Mouse (Mus musculus): ENCODE measurements at regions not wholly inside any gene's neighbourhood (a gene's known extent, or its start where the extent isn't known, plus 50 kb on each side); places are given as distances from the start of the nearest gene placed in this dataset.
A peak's percentile ranks its signal among the peaks of the same experiment; 100 is the strongest.

- DNase-seq = no peak
Measured at GRCm38 (mm10) chr8:74639276-74639675, 233.7 kb upstream of the Isx start.

- no peak for DNase-seq
Measured at GRCm38 (mm10) chr8:74640636-74641035, 232.3 kb upstream of the Isx start.

DNA sequence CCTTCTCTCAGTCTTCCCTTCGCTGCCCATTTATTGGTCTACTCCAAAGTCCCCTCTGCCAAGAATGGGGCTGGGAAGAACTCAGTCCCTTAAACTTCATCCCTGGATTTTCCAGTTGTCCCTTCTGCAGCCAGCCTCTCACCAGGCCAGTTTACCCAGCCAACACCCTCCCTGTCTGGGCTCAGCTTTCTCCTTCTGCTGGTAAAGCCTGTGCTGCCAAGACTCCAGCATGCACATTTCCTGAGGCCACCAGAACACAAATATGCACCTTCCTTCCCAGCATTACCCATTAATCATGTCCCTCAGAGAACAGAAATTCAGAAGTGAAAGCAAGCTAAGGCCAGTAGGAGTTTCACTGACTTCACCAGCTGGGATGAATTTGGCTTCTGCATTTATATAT is 213.0 kb upstream of the Isx start:
- DNase-seq = no peak

GRCm38 (mm10) chr8:74688342-74688741 is 184.6 kb upstream of the Isx start:
- DNase-seq = no peak

- no peak for DNase-seq
Measured at GRCm38 (mm10) chr8:74696001-74696400, 177.0 kb upstream of the Isx start.

GRCm38 (mm10) chr8:74697317-74697716 is 175.7 kb upstream of the Isx start:
- DNase-seq = no peak

DNA sequence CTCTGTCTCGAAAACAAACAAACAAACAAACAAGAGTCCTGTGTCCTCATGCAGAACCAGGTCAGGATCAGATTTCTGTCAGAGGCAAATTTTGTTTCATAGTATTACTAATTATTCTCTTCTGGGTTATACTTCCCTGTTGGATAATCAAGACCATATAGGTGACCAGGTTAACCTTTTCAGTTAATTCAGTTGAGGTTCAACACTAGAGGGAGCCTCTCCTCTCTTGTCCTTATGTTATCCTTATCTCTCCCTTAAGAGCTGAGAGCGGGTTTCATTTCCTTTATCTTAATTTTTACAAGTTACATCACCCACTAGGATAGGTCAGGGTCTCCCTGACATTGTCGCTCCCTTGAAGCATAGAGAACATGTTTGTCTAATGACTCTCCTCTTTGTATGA is 160.4 kb upstream of the Isx start:
- no peak for DNase-seq

DNA sequence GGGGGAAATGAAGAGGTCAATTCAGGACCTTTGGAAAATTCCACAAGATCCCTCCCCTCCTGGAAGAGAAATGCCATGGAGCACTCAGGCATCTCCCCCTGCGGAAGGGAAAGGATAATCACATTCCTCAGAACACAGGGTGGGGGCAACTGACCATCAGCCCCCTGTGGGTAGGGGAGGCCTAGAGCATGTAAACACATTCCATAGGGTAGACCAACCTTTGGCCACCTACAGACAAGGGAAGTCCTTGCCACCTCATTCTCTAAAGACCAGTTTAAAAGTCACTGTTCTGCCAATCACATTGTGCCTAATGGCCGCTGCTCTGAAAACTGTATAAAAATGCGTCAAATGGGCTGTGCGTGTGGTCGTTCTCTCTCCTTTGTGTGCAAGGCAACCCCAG is 156.9 kb upstream of the Isx start:
- no peak for DNase-seq

- DNase-seq = no peak
Measured at GRCm38 (mm10) chr8:74764728-74765127, 108.2 kb upstream of the Isx start.

- DNase-seq = no peak
Measured at GRCm38 (mm10) chr8:74775549-74775948, 97.4 kb upstream of the Isx start.

- no peak for DNase-seq
Measured at GRCm38 (mm10) chr8:74781087-74781486, 91.9 kb upstream of the Isx start.

DNA sequence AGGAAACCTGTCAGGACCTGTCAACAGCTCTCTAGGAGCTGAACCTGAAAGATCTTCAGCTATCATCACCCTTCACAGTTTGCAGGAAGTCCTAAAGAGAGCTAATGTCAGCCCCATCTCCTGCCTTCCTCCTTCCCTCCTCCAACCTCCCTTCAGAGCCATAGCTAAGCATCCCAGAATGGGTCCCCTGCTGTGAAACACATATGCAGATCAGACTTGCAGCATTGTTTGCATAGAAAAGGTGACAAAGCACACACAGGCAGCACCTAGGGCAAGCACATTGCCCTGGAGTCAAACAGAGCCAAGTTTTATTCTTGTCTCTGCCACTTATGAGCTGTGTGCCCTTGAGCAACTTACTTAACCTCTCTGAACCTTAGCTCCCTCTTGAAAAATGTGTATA is 64.3 kb upstream of the Isx start:
- no peak for DNase-seq

GRCm38 (mm10) chr8:74810054-74810453 is 62.9 kb upstream of the Isx start:
- no peak for DNase-seq

- DNase-seq = peak; percentile 4
Measured at GRCm38 (mm10) chr8:74818434-74818833, 54.5 kb upstream of the Isx start.

GRCm38 (mm10) chr8:74820716-74821115 is 52.3 kb upstream of the Isx start:
- DNase-seq = no peak

GRCm38 (mm10) chr8:74822288-74822687 is 50.7 kb upstream of the Isx start:
- no peak for DNase-seq

Data from retina, postnatal 1 day (tissue).